Mouse (Mus musculus): ENCODE results near the gene Arih1. TPM values are rescaled to one million over a fixed set of nuclear protein-coding genes. Genes with fewer than 3 reads are reported as not detected.

Arih1 gene
- polyA plus RNA-seq, 1 experiment from 2014 or later = 15.4 TPM

GRCm38 (mm10) chr9:59518976-59519375 is 32.6 kb upstream of the Arih1 start:
- 52% methylated on average over 5 of the region's 5 CpGs for WGBS (ENCODE audit: insufficient replicate concordance)
- no peak for ATAC-seq (replicated peaks; ENCODE audit: insufficient number of reproducible peaks, low FRiP score, low TSS enrichment)
- H3K27me3 ChIP-seq (ENCODE audit: control insufficient read depth, insufficient read depth, low read length) = no peaks in the 10 kb centered on the region
- H3K4me3 ChIP-seq (ENCODE audit: low read depth, low read length) = no peak overlapping the region
- H3K4me1 ChIP-seq (ENCODE audit: control insufficient read depth, insufficient read depth, low read length) = peaks cover 7% of the 10 kb centered on the region; the same call in 1 of the 2 replicates
- H3K36me3 ChIP-seq (ENCODE audit: control insufficient read depth, insufficient read depth, low read length) = no peaks in the 10 kb centered on the region
- no peak overlapping the region for H3K9ac ChIP-seq (ENCODE audit: low read depth, low read length)
- H3K27ac ChIP-seq (ENCODE audit: low read depth, low read length) = no peak overlapping the region
- H3K4me2 ChIP-seq = no peak overlapping the region
- H3K9me3 ChIP-seq (replicated peaks; ENCODE audit: control insufficient read depth, low read length) = no peaks in the 10 kb centered on the region

GRCm38 (mm10) chr9:59517127-59517526 is 30.7 kb upstream of the Arih1 start:
- Histone ChIP-seq H3K4me1 (ENCODE audit: control insufficient read depth, insufficient read depth, low read length) (peaks cover 7% of the 10 kb centered on the region; the same call in 1 of the 2 replicates), H3K36me3 (ENCODE audit: control insufficient read depth, insufficient read depth, low read length) (no peaks in the 10 kb centered on the region), H3K9ac (ENCODE audit: low read depth, low read length) (no peak overlapping the region), H3K27ac (ENCODE audit: low read depth, low read length) (no peak overlapping the region), H3K4me3 (ENCODE audit: low read depth, low read length) (no peak overlapping the region), H3K9me3 (replicated peaks; ENCODE audit: control insufficient read depth, low read length) (no peaks in the 10 kb centered on the region), H3K27me3 (ENCODE audit: control insufficient read depth, insufficient read depth, low read length) (no peaks in the 10 kb centered on the region), H3K4me2 (no peak overlapping the region)
- no peak for ATAC-seq (replicated peaks; ENCODE audit: insufficient number of reproducible peaks, low FRiP score, low TSS enrichment)
- WGBS (ENCODE audit: insufficient replicate concordance) = 41% methylated on average over 7 of the region's 7 CpGs

GRCm38 (mm10) chr9:59515069-59515468 is 28.7 kb upstream of the Arih1 start:
- Histone ChIP-seq H3K9me3 (replicated peaks; ENCODE audit: control insufficient read depth, low read length) (no peaks in the 10 kb centered on the region), H3K9ac (ENCODE audit: low read depth, low read length) (no peak overlapping the region), H3K36me3 (ENCODE audit: control insufficient read depth, insufficient read depth, low read length) (no peaks in the 10 kb centered on the region), H3K4me1 (ENCODE audit: control insufficient read depth, insufficient read depth, low read length) (peaks cover 7% of the 10 kb centered on the region; the same call in 1 of the 2 replicates), H3K4me3 (ENCODE audit: low read depth, low read length) (no peak overlapping the region), H3K27ac (ENCODE audit: low read depth, low read length) (no peak overlapping the region), H3K4me2 (no peak overlapping the region), H3K27me3 (ENCODE audit: control insufficient read depth, insufficient read depth, low read length) (no peaks in the 10 kb centered on the region)
- ATAC-seq (replicated peaks; ENCODE audit: insufficient number of reproducible peaks, low FRiP score, low TSS enrichment) = no peak
- 16% methylated on average over 3 of the region's 3 CpGs for WGBS (ENCODE audit: insufficient replicate concordance)

- 28% methylated on average over 4 of the region's 4 CpGs for WGBS (ENCODE audit: insufficient replicate concordance)
- no peak for ATAC-seq (replicated peaks; ENCODE audit: insufficient number of reproducible peaks, low FRiP score, low TSS enrichment)
- Histone ChIP-seq H3K4me2 (no peak overlapping the region), H3K27me3 (ENCODE audit: control insufficient read depth, insufficient read depth, low read length) (no peaks in the 10 kb centered on the region), H3K27ac (ENCODE audit: low read depth, low read length) (no peak overlapping the region), H3K4me1 (ENCODE audit: control insufficient read depth, insufficient read depth, low read length) (peaks cover 7% of the 10 kb centered on the region; the same call in 1 of the 2 replicates), H3K4me3 (ENCODE audit: low read depth, low read length) (no peak overlapping the region), H3K9ac (ENCODE audit: low read depth, low read length) (no peak overlapping the region), H3K9me3 (replicated peaks; ENCODE audit: control insufficient read depth, low read length) (no peaks in the 10 kb centered on the region), H3K36me3 (ENCODE audit: control insufficient read depth, insufficient read depth, low read length) (no peaks in the 10 kb centered on the region)
These were observed 26.0 kb upstream of the Arih1 start for GRCm38 (mm10) chr9:59512381-59512780.

- no peaks in the 10 kb centered on the region for H3K27me3 ChIP-seq (ENCODE audit: control insufficient read depth, insufficient read depth, low read length)
- ATAC-seq (replicated peaks; ENCODE audit: insufficient number of reproducible peaks, low FRiP score, low TSS enrichment) = no peak
- no peaks in the 10 kb centered on the region for H3K36me3 ChIP-seq (ENCODE audit: control insufficient read depth, insufficient read depth, low read length)
- H3K27ac ChIP-seq (ENCODE audit: low read depth, low read length) = no peak overlapping the region
- H3K9me3 ChIP-seq (replicated peaks; ENCODE audit: control insufficient read depth, low read length) = no peaks in the 10 kb centered on the region
- 37% methylated on average over 1 of the region's 1 CpGs for WGBS (ENCODE audit: insufficient replicate concordance)
- H3K4me1 ChIP-seq (ENCODE audit: control insufficient read depth, insufficient read depth, low read length) = no peaks in the 10 kb centered on the region
- no peak overlapping the region for H3K4me3 ChIP-seq (ENCODE audit: low read depth, low read length)
- no peak overlapping the region for H3K4me2 ChIP-seq
- H3K9ac ChIP-seq (ENCODE audit: low read depth, low read length) = no peak overlapping the region
These were observed 21.7 kb upstream of the Arih1 start for GRCm38 (mm10) chr9:59508146-59508545.

GRCm38 (mm10) chr9:59487331-59487730 is 913 bp upstream of the Arih1 start:
- Histone ChIP-seq H3K9me3 (replicated peaks; ENCODE audit: control insufficient read depth, low read length) (no peaks in the 10 kb centered on the region), H3K36me3 (ENCODE audit: control insufficient read depth, insufficient read depth, low read length) (no peaks in the 10 kb centered on the region), H3K4me2 (peak overlapping the region; percentile 75), H3K27ac (ENCODE audit: low read depth, low read length) (peak overlapping the region; percentile 98), H3K4me3 (ENCODE audit: low read depth, low read length) (peak overlapping the region; percentile 91), H3K4me1 (ENCODE audit: control insufficient read depth, insufficient read depth, low read length) (peaks cover 5% of the 10 kb centered on the region; the same call in 1 of the 2 replicates), H3K27me3 (ENCODE audit: control insufficient read depth, insufficient read depth, low read length) (no peaks in the 10 kb centered on the region), H3K9ac (ENCODE audit: low read depth, low read length) (peak overlapping the region; percentile 99)
- no peak for ATAC-seq (replicated peaks; ENCODE audit: insufficient number of reproducible peaks, low FRiP score, low TSS enrichment)

GRCm38 (mm10) chr9:59486076-59486518 is 321 bp downstream of the Arih1 start:
- Histone ChIP-seq H3K9ac (ENCODE audit: low read depth, low read length) (peak overlapping the region; percentile 99), H3K36me3 (ENCODE audit: control insufficient read depth, insufficient read depth, low read length) (no peaks in the 10 kb centered on the region), H3K4me1 (ENCODE audit: control insufficient read depth, insufficient read depth, low read length) (peaks cover 5% of the 10 kb centered on the region; the same call in 1 of the 2 replicates), H3K27ac (ENCODE audit: low read depth, low read length) (peak overlapping the region; percentile 98), H3K4me2 (peak overlapping the region; percentile 75), H3K4me3 (ENCODE audit: low read depth, low read length) (peak overlapping the region; percentile 91), H3K9me3 (replicated peaks; ENCODE audit: control insufficient read depth, low read length) (no peaks in the 10 kb centered on the region), H3K27me3 (ENCODE audit: control insufficient read depth, insufficient read depth, low read length) (no peaks in the 10 kb centered on the region)
- WGBS (ENCODE audit: insufficient replicate concordance) = 0% methylated on average over 54 of the region's 71 CpGs
- ATAC-seq (replicated peaks; ENCODE audit: insufficient number of reproducible peaks, low FRiP score, low TSS enrichment) = peak; percentile 69

- Histone ChIP-seq H3K36me3 (ENCODE audit: control insufficient read depth, insufficient read depth, low read length) (no peaks in the 10 kb centered on the region), H3K4me1 (ENCODE audit: control insufficient read depth, insufficient read depth, low read length) (peaks cover 5% of the 10 kb centered on the region; the same call in 1 of the 2 replicates), H3K27me3 (ENCODE audit: control insufficient read depth, insufficient read depth, low read length) (no peaks in the 10 kb centered on the region), H3K4me2 (peak overlapping the region; percentile 75), H3K27ac (ENCODE audit: low read depth, low read length) (peak overlapping the region; percentile 98), H3K9me3 (replicated peaks; ENCODE audit: control insufficient read depth, low read length) (no peaks in the 10 kb centered on the region), H3K4me3 (ENCODE audit: low read depth, low read length) (peak overlapping the region; percentile 91), H3K9ac (ENCODE audit: low read depth, low read length) (peak overlapping the region; percentile 99)
- peak; percentile 55; the same call in 1 of the 2 replicates for ATAC-seq (replicated peaks; ENCODE audit: insufficient number of reproducible peaks, low FRiP score, low TSS enrichment)
- under 1% methylated on average over 34 of the region's 34 CpGs for WGBS (ENCODE audit: insufficient replicate concordance)
These were observed 825 bp downstream of the Arih1 start for GRCm38 (mm10) chr9:59485511-59486075.

GRCm38 (mm10) chr9:59484760-59485159 is 1.7 kb downstream of the Arih1 start:
- 10% methylated on average over 7 of the region's 7 CpGs for WGBS (ENCODE audit: insufficient replicate concordance)

More at GRCm38 (mm10) chr9:59484760-59485159, 1.7 kb downstream of the Arih1 start:
- Histone ChIP-seq H3K27ac (ENCODE audit: low read depth, low read length) (no peak overlapping the region), H3K27me3 (ENCODE audit: control insufficient read depth, insufficient read depth, low read length) (no peaks in the 10 kb centered on the region), H3K4me2 (peak overlapping the region; percentile 75), H3K36me3 (ENCODE audit: control insufficient read depth, insufficient read depth, low read length) (no peaks in the 10 kb centered on the region), H3K9me3 (replicated peaks; ENCODE audit: control insufficient read depth, low read length) (no peaks in the 10 kb centered on the region), H3K9ac (ENCODE audit: low read depth, low read length) (peak overlapping the region; percentile 99), H3K4me3 (ENCODE audit: low read depth, low read length) (peak overlapping the region; percentile 91), H3K4me1 (ENCODE audit: control insufficient read depth, insufficient read depth, low read length) (peaks cover 5% of the 10 kb centered on the region; the same call in 1 of the 2 replicates)
- no peak for ATAC-seq (replicated peaks; ENCODE audit: insufficient number of reproducible peaks, low FRiP score, low TSS enrichment)

Measured in heart, embryonic 11.5 days (tissue).